In genomic region chr5:140644263-140644662, GRCm38 (mm10) we compare ENCODE assay signal across 11 mouse cellular contexts. TPM values are rescaled to one million over a fixed set of nuclear protein-coding genes. Genes with fewer than 3 reads are reported as not detected.
DNase-seq lines count a peak whose midpoint lies in the region; ATAC-seq and TF ChIP-seq lines count a peak whose summit lies in the region.
"Had no signal": no experiment of that assay in that cellular context is flagged by ENCODE, and none has a peak within 500 bp of the region (broad histone marks: within the 10 kb centered on the region; RNA-seq: fewer than 3 reads in every experiment).

No protein-coding gene starts in this region.

- H3K36me3 ChIP-seq in forebrain, embryonic 10.5 days (replicated peaks) = peaks cover 79% of the 10 kb centered on the region
- peaks cover 10% of the 10 kb centered on the region; the same call in 1 of the 2 replicates for H3K36me3 ChIP-seq in forebrain, embryonic 11.5 days (ENCODE audit: control insufficient read depth, insufficient read depth, low read length)
- H3K36me3 ChIP-seq in MEL (ENCODE audit: control insufficient read depth in 1 of 2, insufficient read depth in 2 of 2, low read length in 2 of 2) = peaks cover 0 to 27% of the 10 kb centered on the region in 2 experiments; a peak in 2 of 4 replicates
- H3K36me3 ChIP-seq in liver, embryonic 13.5 days = peaks cover 7% of the 10 kb centered on the region; the same call in 1 of the 2 replicates
- H3K36me3 ChIP-seq: heart, embryonic 15.5 days had no signal

- TF ChIP-seq RAD21 in MEL (IDR thresholded peaks at IDR 0.05; ENCODE audit: low read depth, low read length) = no peak

- no peak for ATAC-seq in forebrain, embryonic 11.5 days (replicated peaks; ENCODE audit: low FRiP score)
- ATAC-seq in liver, embryonic 13.5 days (ENCODE audit: low read depth) = no peak

- H3K9ac ChIP-seq in forebrain, embryonic 11.5 days (ENCODE audit: low read length) = no peak overlapping the region
- H3K9ac ChIP-seq in MEL (ENCODE audit: control insufficient read depth, low read depth, low read length, poor library complexity, severe bottlenecking) = peak overlapping the region; percentile 49
- peak overlapping the region; percentile 96; the same call in 1 of the 2 replicates for H3K9ac ChIP-seq in liver, embryonic 13.5 days
- H3K9ac ChIP-seq: heart, embryonic 15.5 days had no signal

- H3K79me2 ChIP-seq in MEL (ENCODE audit: control insufficient read depth, insufficient read depth, low read length, poor library complexity) = peaks cover 4% of the 10 kb centered on the region; the same call in 1 of the 2 replicates

- peaks cover 85% of the 10 kb centered on the region for H3K4me1 ChIP-seq in forebrain, embryonic 10.5 days
- H3K4me1 ChIP-seq in forebrain, embryonic 11.5 days (replicated peaks; ENCODE audit: control insufficient read depth, insufficient read depth, low read length) = peaks cover 21% of the 10 kb centered on the region
- peaks cover 10 to 38% of the 10 kb centered on the region in 2 experiments for H3K4me1 ChIP-seq in MEL (ENCODE audit: control insufficient read depth in 1 of 2, insufficient read depth in 2 of 2, low read length in 2 of 2)
- peaks cover 84% of the 10 kb centered on the region for H3K4me1 ChIP-seq in liver, embryonic 13.5 days (replicated peaks)

- no peak for TF ChIP-seq EP300 in MEL (IDR thresholded peaks at IDR 0.05; ENCODE audit: low read depth in 1 of 2, low read length in 2 of 2)

- no peak overlapping the region for H3K4me2 ChIP-seq in forebrain, embryonic 11.5 days (ENCODE audit: low read depth, low read length, severe bottlenecking)
- H3K4me2 ChIP-seq in liver, embryonic 13.5 days = peak overlapping the region; percentile 69
- H3K4me2 ChIP-seq: heart, embryonic 15.5 days had no signal

- no peak overlapping the region for H3K4me3 ChIP-seq in forebrain, embryonic 10.5 days
- no peak overlapping the region for H3K4me3 ChIP-seq in forebrain, embryonic 11.5 days (ENCODE audit: low read depth, low read length)
- H3K4me3 ChIP-seq in layer of hippocampus, adult 2 months = no peak overlapping the region
- peak overlapping the region; percentile 5 to 27; a peak in 2 of 4 replicates for H3K4me3 ChIP-seq in MEL (ENCODE audit: control insufficient read depth in 1 of 2, insufficient read depth in 1 of 2, low read depth in 2 of 2, low read length in 2 of 2)
- peak overlapping the region; percentile 29 for H3K4me3 ChIP-seq in liver, embryonic 13.5 days (replicated peaks)
- H3K4me3 ChIP-seq: heart, embryonic 15.5 days had no signal

- H3K27me3 ChIP-seq in forebrain, embryonic 10.5 days (ENCODE audit: poor library complexity, severe bottlenecking) = no peaks in the 10 kb centered on the region
- H3K27me3 ChIP-seq in forebrain, embryonic 11.5 days (ENCODE audit: control insufficient read depth, insufficient read depth, low read length) = no peaks in the 10 kb centered on the region
- no peaks in the 10 kb centered on the region for H3K27me3 ChIP-seq in MEL (ENCODE audit: control insufficient read depth in 1 of 2, insufficient read depth in 2 of 2, low read length in 2 of 2)
- no peaks in the 10 kb centered on the region for H3K27me3 ChIP-seq in liver, embryonic 13.5 days
- H3K27me3 ChIP-seq: heart, embryonic 15.5 days had no signal

- WGBS in forebrain, embryonic 10.5 days = 91% methylated on average over 6 of the region's 6 CpGs
- WGBS in forebrain, embryonic 11.5 days = 88% methylated on average over 6 of the region's 6 CpGs
- WGBS in liver, embryonic 13.5 days (ENCODE audit: insufficient replicate concordance) = 62% methylated on average over 6 of the region's 6 CpGs

- TF ChIP-seq POLR2A in MEL (IDR thresholded peaks at IDR 0.05; ENCODE audit: control insufficient read depth in 1 of 2, insufficient read depth in 1 of 2, low read depth in 1 of 2, low read length in 2 of 2, poor library complexity in 1 of 2) = no peak

- peak; percentile 61 for TF ChIP-seq CTCF in layer of hippocampus, adult 2 months (conservative IDR thresholded peaks at IDR 0.05)
- TF ChIP-seq CTCF in MEL (IDR thresholded peaks at IDR 0.05 in 2 of 3, conservative IDR thresholded peaks at IDR 0.05 in 1 of 3; ENCODE audit: control insufficient read depth in 1 of 3, insufficient read depth in 1 of 3, low read depth in 2 of 3, low read length in 3 of 3, poor library complexity in 1 of 3, severe bottlenecking in 1 of 3) = peak in 2 of 3 experiments; percentile 30 to 43; a peak in 3 of 6 replicates

- H3K27ac ChIP-seq in forebrain, embryonic 10.5 days = 0 out of 2 replicates have a peak overlapping the region, but pooled peaks have one; percentile 2
- no peak overlapping the region for H3K27ac ChIP-seq in forebrain, embryonic 11.5 days (ENCODE audit: low read depth, low read length)
- H3K27ac ChIP-seq in layer of hippocampus, adult 2 months = peak overlapping the region; percentile 100; the same call in 1 of the 2 replicates
- peak overlapping the region; percentile 63 for H3K27ac ChIP-seq in MEL (ENCODE audit: control insufficient read depth, low read depth, low read length)
- H3K27ac ChIP-seq in liver, embryonic 13.5 days = peak overlapping the region; percentile 92

- DNase-seq in forebrain, embryonic 10.5 days (ENCODE audit: extremely low spot score, low spot score) = no peak
- no peak for DNase-seq in forebrain, embryonic 11.5 days (ENCODE audit: low spot score)
- DNase-seq in layer of hippocampus, adult 2 months (ENCODE audit: low spot score in 2 of 2) = no peak
- no peak for DNase-seq in layer of hippocampus, adult 9-10 months (ENCODE audit: low spot score)
- DNase-seq in MEL (ENCODE audit: low read depth, low spot score) = peak; percentile 45
- DNase-seq in liver, embryonic 13.5 days = no peak
- no peak for DNase-seq in left cerebral cortex, adult 9 months (ENCODE audit: low spot score in 2 of 2)
- no peak for DNase-seq in embryo, embryonic 11 days
- DNase-seq: cerebellum, adult 18-20 months; layer of hippocampus, adult 9-11 months had no signal

- H3K9me3 ChIP-seq in forebrain, embryonic 10.5 days = no peaks in the 10 kb centered on the region; the same call in none of the 2 replicates
- H3K9me3 ChIP-seq in forebrain, embryonic 11.5 days (ENCODE audit: control insufficient read depth, low read length) = no peaks in the 10 kb centered on the region
- H3K9me3 ChIP-seq in MEL (replicated peaks; ENCODE audit: insufficient read depth, low read length) = no peaks in the 10 kb centered on the region
- no peaks in the 10 kb centered on the region for H3K9me3 ChIP-seq in liver, embryonic 13.5 days (replicated peaks)
- H3K9me3 ChIP-seq: heart, embryonic 15.5 days had no signal

TF ChIP-seq in MEL, 35 proteins besides CTCF, POLR2A, EP300 and RAD21 (continues in another document):
- TF ChIP-seq SMC3 (IDR thresholded peaks at IDR 0.05; ENCODE audit: low read depth, low read length) (no peak), MAZ (IDR thresholded peaks at IDR 0.05; ENCODE audit: low read depth, low read length) (no peak), UBTF (IDR thresholded peaks at IDR 0.05; ENCODE audit: borderline replicate concordance, insufficient read depth, low read depth, low read length) (no peak), POLR2AphosphoS2 (IDR thresholded peaks at IDR 0.05; ENCODE audit: low read length) (no peak), POLR2AphosphoS5 (IDR thresholded peaks at IDR 0.05; ENCODE audit: borderline replicate concordance, low read depth, low read length) (no peak), ZNF384 (IDR thresholded peaks at IDR 0.05; ENCODE audit: low read depth, low read length) (no peak), HCFC1 (IDR thresholded peaks at IDR 0.05; ENCODE audit: low read depth, low read length) (no peak), TBP (IDR thresholded peaks at IDR 0.05; ENCODE audit: low read depth, low read length) (no peak), TAL1 (IDR thresholded peaks at IDR 0.05; ENCODE audit: low read length) (no peak), RCOR1 (IDR thresholded peaks at IDR 0.05; ENCODE audit: low read depth, low read length) (no peak), CHD1 (IDR thresholded peaks at IDR 0.05; ENCODE audit: low read depth, low read length) (no peak), NRF1 (IDR thresholded peaks at IDR 0.05; ENCODE audit: insufficient read depth, low read depth, low read length, poor library complexity, severe bottlenecking) (no peak), BHLHE40 (IDR thresholded peaks at IDR 0.05; ENCODE audit: borderline replicate concordance, low read depth, low read length) (no peak), TCF12 (IDR thresholded peaks at IDR 0.05; ENCODE audit: low read depth, low read length) (no peak), CHD2 (IDR thresholded peaks at IDR 0.05; ENCODE audit: low read length) (no peak), E2F4 (IDR thresholded peaks at IDR 0.05; ENCODE audit: borderline replicate concordance, low read depth, low read length) (no peak)

RNA-seq across cellular contexts. Expression of gene Ttyh3, which starts 4.6 kb away (rescaled TPM):
- polyA plus RNA-seq in forebrain, embryonic 10.5 days (2016; fragmentation: Nextera tagmentation; extraction: Ambion mirVana) = 31.6 and 35.7 TPM in 2 replicates
- polyA plus RNA-seq in forebrain, embryonic 11.5 days (2014; fragmentation: Nextera tagmentation; extraction: Ambion mirVana) = 83.3 and 91.5 TPM in 2 replicates
- total RNA-seq in layer of hippocampus, adult 2 months (2021) = 100 to 1,000 TPM; 187 to 201 TPM
- 4.6 and 5.9 TPM in 2 replicates for total RNA-seq in MEL (2012; rRNA removed)
- 10 to 100 TPM in 1 of 2 experiments, not detected in 1; 35.7 TPM for polyA plus RNA-seq in MEL (2012; ENCODE audit: insufficient read depth in 1 of 2, insufficient read length in 2 of 2, low read depth in 1 of 2, low replicate concordance in 2 of 2, missing spikeins in 1 of 2)
- 4.8 and 4.9 TPM in 2 replicates for polyA plus RNA-seq in liver, embryonic 13.5 days (2015; fragmentation: Nextera tagmentation; extraction: Ambion mirVana)

RNA-seq across cellular contexts. Expression of gene Lfng, which starts 37.1 kb away (rescaled TPM):
- polyA plus RNA-seq in forebrain, embryonic 10.5 days (2016; fragmentation: Nextera tagmentation; extraction: Ambion mirVana) = 33.1 and 33.3 TPM in 2 replicates
- polyA plus RNA-seq in forebrain, embryonic 11.5 days (2014; fragmentation: Nextera tagmentation; extraction: Ambion mirVana) = 41.8 and 45.4 TPM in 2 replicates
- total RNA-seq in layer of hippocampus, adult 2 months (2021) = 10 to 100 TPM; 23.9 to 24.8 TPM
- total RNA-seq in MEL (2012; rRNA removed) = 8.6 and 14.1 TPM in 2 replicates
- polyA plus RNA-seq in MEL (2012; ENCODE audit: insufficient read depth in 1 of 2, insufficient read length in 2 of 2, low read depth in 1 of 2, low replicate concordance in 2 of 2, missing spikeins in 1 of 2) = 10 to 100 TPM in 1 of 2 experiments, not detected in 1; 11.2 TPM
- 7.6 and 8.0 TPM in 2 replicates for polyA plus RNA-seq in liver, embryonic 13.5 days (2015; fragmentation: Nextera tagmentation; extraction: Ambion mirVana)

RNA-seq across cellular contexts. Expression of gene Iqce, which starts 57.9 kb away (rescaled TPM):
- 24.0 and 30.5 TPM in 2 replicates for polyA plus RNA-seq in forebrain, embryonic 10.5 days (2016; fragmentation: Nextera tagmentation; extraction: Ambion mirVana)
- polyA plus RNA-seq in forebrain, embryonic 11.5 days (2014; fragmentation: Nextera tagmentation; extraction: Ambion mirVana) = 28.6 and 31.0 TPM in 2 replicates
- 10 to 100 TPM; 46.2 to 57.9 TPM for total RNA-seq in layer of hippocampus, adult 2 months (2021)
- total RNA-seq in MEL (2012; rRNA removed) = 6.4 and 7.3 TPM in 2 replicates
- 10 to 100 TPM in 1 of 2 experiments, not detected in 1; 21.2 TPM for polyA plus RNA-seq in MEL (2012; ENCODE audit: insufficient read depth in 1 of 2, insufficient read length in 2 of 2, low read depth in 1 of 2, low replicate concordance in 2 of 2, missing spikeins in 1 of 2)
- 4.3 and 5.6 TPM in 2 replicates for polyA plus RNA-seq in liver, embryonic 13.5 days (2015; fragmentation: Nextera tagmentation; extraction: Ambion mirVana)

Comparison
In these comparisons a context has a peak if more than half of its experiments do, and no peak if none do; other contexts are left out.
1. H3K4me3 ChIP-seq: peak in MEL (2 of 2) and liver, embryonic 13.5 days (single experiment); none in forebrain, embryonic 10.5 days (single experiment), forebrain, embryonic 11.5 days (single experiment) and layer of hippocampus, adult 2 months (single experiment).